Mouse (Mus musculus) forebrain, embryonic 12.5 days (tissue): ENCODE data around the gene Chmp2a. TPM values are rescaled to one million over a fixed set of nuclear protein-coding genes. Genes with fewer than 3 reads are reported as not detected.

Experiments used
- ATAC-seq: fragments of 200-750 bp; cut with Nextera tagmentation; 2 replicates; pipeline ENCODE4 v1.8.0; 2017; ENCODE audit warnings: moderate TSS enrichment; ENCODE audit not compliant: low FRiP score
- H3K27ac ChIP-seq: fragments of 300-500 bp; sonication (generic); 2 replicates; pipeline ENCODE4 v1.5.1; 2016; ENCODE audit warnings: mild to moderate bottlenecking
- H3K27me3 ChIP-seq: fragments of 300-500 bp; sonication (generic); 2 replicates; pipeline ENCODE4 v1.6.1; 2016; ENCODE audit warnings: mild to moderate bottlenecking
- H3K36me3 ChIP-seq: fragments of 300-500 bp; sonication (generic); replicated peaks from 2 replicates; pipeline ENCODE4 v1.6.1; 2016; ENCODE audit warnings: mild to moderate bottlenecking
- H3K4me1 ChIP-seq: fragments of 300-500 bp; sonication (generic); 2 replicates; pipeline ENCODE4 v1.6.1; 2016
- H3K4me2 ChIP-seq: fragments of 300-500 bp; sonication (generic); 2 replicates; pipeline ENCODE4 v1.6.1; 2016; ENCODE audit warnings: mild to moderate bottlenecking, moderate library complexity
- H3K4me3 ChIP-seq: fragments of 300-500 bp; sonication (generic); replicated peaks from 2 replicates; pipeline ENCODE4 v1.5.1; 2016; ENCODE audit warnings: mild to moderate bottlenecking
- H3K9ac ChIP-seq: fragments of 300-500 bp; sonication (generic); 2 replicates; pipeline ENCODE4 v1.6.1; 2016; ENCODE audit warnings: mild to moderate bottlenecking
- H3K9me3 ChIP-seq: fragments of 300-500 bp; sonication (generic); 2 replicates; pipeline ENCODE4 v1.6.1; 2016
- WGBS: fragments of 180-500 bp; shearing (Covaris S2); methylation state at CpG from one replicate; pipeline ENCODE4 v1.1.7; 2016; 5-methylcytosine and 5-hydroxymethylcytosine counted together
- polyA plus RNA-seq: library from polyadenylated mRNA; unstranded; fragments of >200 nt; fragmentation: Nextera tagmentation; extraction: Ambion mirVana; gene quantifications from 2 replicates; pipeline ENCODE4 v1.2.1, GENCODE M21; 2016

Gene Chmp2a
- polyA plus RNA-seq, 1 experiment from 2014 or later = 132 TPM

DNA sequence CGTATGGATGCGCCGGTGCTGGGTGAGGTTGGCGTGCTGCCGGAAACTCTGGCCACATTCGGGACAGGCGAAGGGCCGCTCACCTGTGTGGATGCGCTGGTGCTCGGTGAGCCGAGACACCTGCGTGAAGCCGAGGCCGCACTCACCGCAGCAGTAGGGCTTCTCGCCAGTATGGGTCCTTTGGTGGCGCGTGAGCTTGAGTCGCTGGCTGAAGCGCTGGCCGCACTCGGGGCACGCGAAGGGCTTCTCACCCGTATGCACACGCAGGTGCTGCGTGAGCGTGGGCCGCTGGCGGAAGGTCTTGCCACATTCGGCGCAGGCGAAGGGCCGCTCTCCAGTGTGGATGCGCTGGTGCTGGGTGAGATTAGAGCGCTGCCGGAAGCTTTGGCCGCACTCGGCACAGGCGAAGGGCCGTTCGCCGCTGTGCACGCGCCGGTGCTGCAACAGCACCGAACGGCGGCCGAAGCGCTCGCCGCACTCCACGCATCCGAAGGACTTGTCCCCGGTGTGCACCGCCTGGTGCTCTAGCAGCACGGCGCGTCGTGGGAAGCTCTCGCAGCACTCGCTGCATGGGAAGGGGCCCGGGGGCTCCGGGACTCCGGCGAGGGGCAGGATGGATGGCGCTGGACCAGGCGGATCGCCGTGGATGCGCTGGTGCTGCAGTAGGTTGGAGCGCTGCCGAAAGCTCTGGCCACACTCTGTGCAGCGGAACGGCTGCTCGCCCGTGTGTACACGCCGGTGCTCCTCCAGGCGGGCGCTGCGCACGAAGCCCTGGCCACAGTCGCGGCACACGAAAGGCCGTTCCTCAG, 9.0 kb upstream of the Chmp2a start:
- H3K36me3 ChIP-seq = no peaks in the 10 kb centered on the region
- ATAC-seq = peak; percentile 52
- peaks cover 22% of the 10 kb centered on the region for H3K4me1 ChIP-seq
- WGBS = 4% methylated on average over 88 of the region's 88 CpGs
- peaks cover 53% of the 10 kb centered on the region for H3K27me3 ChIP-seq
- H3K9me3 ChIP-seq = 0 out of 2 replicates have a peak, but pooled peaks cover 5% of the 10 kb centered on the region
- peak overlapping the region; percentile 48 for H3K4me3 ChIP-seq
- peak overlapping the region; percentile 85 for H3K4me2 ChIP-seq
- H3K27ac ChIP-seq = no peak overlapping the region
- H3K9ac ChIP-seq = peak overlapping the region; percentile 73

DNA sequence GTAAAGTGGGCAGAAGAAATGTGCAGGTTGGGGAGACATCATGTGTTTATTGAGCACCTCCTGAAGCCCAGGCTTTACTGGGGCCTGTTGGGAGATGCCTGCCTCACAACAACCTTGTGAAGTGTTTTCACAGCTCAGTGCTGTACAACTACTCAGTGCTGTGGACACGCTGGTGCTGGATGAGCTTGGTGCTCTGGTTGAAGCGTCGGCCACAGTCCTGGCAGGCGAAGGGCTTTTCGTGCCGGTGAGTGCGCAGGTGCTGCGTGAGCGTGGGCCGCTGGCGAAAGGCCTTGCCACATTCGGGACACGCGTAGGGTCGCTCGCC, 8.5 kb upstream of the Chmp2a start:
- H3K9me3 ChIP-seq = 0 out of 2 replicates have a peak, but pooled peaks cover 5% of the 10 kb centered on the region
- no peaks in the 10 kb centered on the region for H3K36me3 ChIP-seq
- no peak for ATAC-seq
- peaks cover 53% of the 10 kb centered on the region for H3K27me3 ChIP-seq
- H3K4me3 ChIP-seq = peak overlapping the region; percentile 48
- 40% methylated on average over 16 of the region's 16 CpGs for WGBS
- peaks cover 24% of the 10 kb centered on the region for H3K4me1 ChIP-seq
- no peak overlapping the region for H3K27ac ChIP-seq
- H3K9ac ChIP-seq = peak overlapping the region; percentile 73
- H3K4me2 ChIP-seq = peak overlapping the region; percentile 85

DNA sequence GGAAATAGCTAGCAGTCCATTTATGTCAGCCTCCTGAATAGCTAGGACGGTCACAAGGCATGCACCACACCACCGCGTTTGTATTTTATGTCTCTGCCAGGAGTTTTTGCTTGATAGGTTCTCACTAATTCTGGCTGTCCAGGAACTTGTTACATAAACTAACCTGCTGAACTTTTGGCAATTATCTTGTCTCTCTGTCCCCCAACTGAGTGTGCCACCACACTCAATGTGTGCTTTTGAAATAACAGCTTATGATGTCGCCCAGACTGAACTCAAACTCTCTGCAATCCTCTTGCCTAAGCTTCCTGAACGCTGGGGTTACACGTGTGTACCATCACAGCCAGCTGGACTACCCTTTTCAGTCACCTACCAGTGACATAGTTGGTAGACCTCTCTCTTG, 7.9 kb upstream of the Chmp2a start:
- ATAC-seq = no peak
- H3K9me3 ChIP-seq = 0 out of 2 replicates have a peak, but pooled peaks cover 5% of the 10 kb centered on the region
- WGBS = 77% methylated on average over 6 of the region's 6 CpGs
- no peaks in the 10 kb centered on the region for H3K36me3 ChIP-seq
- H3K4me3 ChIP-seq = no peak overlapping the region
- H3K9ac ChIP-seq = no peak overlapping the region
- H3K27me3 ChIP-seq = peaks cover 53% of the 10 kb centered on the region
- H3K27ac ChIP-seq = no peak overlapping the region
- peaks cover 24% of the 10 kb centered on the region for H3K4me1 ChIP-seq
- H3K4me2 ChIP-seq = no peak overlapping the region

DNA sequence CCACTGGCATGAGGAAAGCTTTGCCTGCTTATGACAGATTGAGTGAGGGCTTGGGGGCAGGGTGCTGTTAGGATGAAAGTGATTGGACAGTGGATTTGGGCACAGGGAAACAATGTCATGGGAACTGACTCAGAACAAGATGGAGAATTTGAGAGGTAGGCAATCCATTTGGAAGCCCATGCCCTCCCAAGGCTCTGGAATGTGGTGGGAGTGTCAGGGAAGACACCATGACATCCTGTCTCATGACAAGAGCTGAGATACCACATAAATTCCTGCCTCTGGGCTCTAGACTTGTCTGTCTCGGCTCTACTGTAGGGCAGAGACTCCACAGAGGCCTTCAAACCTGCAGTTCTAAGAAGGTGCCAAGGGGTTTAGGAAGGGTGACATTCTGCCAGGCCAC, 6.6 kb upstream of the Chmp2a start:
- H3K9ac ChIP-seq = no peak overlapping the region
- H3K36me3 ChIP-seq = peaks cover 4% of the 10 kb centered on the region
- H3K27ac ChIP-seq = no peak overlapping the region
- H3K27me3 ChIP-seq = peaks cover 53% of the 10 kb centered on the region
- H3K4me3 ChIP-seq = no peak overlapping the region
- H3K4me1 ChIP-seq = peaks cover 32% of the 10 kb centered on the region
- no peak for ATAC-seq
- WGBS = 78% methylated on average over 1 of the region's 1 CpGs
- H3K9me3 ChIP-seq = 0 out of 2 replicates have a peak, but pooled peaks cover 5% of the 10 kb centered on the region
- no peak overlapping the region for H3K4me2 ChIP-seq

DNA sequence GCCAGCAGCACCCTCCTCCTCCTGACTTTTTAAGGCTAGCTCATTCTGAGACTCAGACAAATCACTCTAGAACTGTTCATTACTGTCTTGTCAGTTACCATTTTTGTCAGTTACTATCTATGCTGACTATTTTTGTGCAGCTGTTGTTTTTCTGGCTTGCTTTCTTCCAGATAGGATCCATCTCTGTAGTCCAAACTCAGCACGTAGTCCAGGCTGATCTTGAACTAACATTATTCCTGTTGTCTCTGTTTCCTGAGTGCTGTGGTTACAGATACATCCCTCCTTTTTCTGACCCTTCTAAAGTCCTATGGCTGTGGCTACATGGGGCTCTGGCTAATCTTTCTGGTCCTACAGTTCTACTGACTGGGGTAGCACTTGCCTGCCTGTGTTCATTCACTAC, 4.6 kb upstream of the Chmp2a start:
- no peak overlapping the region for H3K27ac ChIP-seq
- peak overlapping the region; percentile 97 for H3K9ac ChIP-seq
- H3K4me3 ChIP-seq = peak overlapping the region; percentile 78
- H3K36me3 ChIP-seq = peaks cover 17% of the 10 kb centered on the region
- no peak for ATAC-seq
- WGBS = 94% methylated on average over 1 of the region's 1 CpGs
- H3K4me1 ChIP-seq = peaks cover 41% of the 10 kb centered on the region
- H3K4me2 ChIP-seq = peak overlapping the region; percentile 91
- 0 out of 2 replicates have a peak, but pooled peaks cover 5% of the 10 kb centered on the region for H3K9me3 ChIP-seq
- H3K27me3 ChIP-seq = peaks cover 36% of the 10 kb centered on the region

DNA sequence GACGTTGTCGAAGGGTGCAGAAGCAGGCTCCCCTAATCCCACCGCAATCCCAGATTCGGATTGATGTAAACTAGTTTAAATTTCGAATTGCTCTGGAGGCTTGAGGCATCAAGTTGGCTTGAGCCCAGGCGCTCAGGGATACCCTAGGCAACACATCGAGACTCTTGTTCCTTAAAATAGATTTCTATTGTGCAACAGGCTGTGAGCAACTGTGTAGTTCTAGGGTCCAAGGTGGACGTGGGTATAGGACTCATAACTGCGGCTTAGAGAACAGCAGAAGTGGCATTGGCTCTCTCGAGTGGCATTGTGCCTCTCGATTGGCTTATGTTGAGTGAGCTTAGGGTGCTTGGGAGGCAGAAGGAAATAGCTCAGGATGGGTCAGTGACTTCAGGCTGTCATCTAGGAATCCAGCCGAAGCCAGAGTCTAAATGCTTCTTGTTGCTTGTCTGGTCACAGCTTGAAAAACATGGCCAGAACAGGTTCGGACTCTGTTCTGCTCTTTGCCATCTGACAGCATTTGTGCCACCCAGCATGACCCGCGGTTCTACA, 4.1 kb upstream of the Chmp2a start:
- H3K4me3 ChIP-seq = peak overlapping the region; percentile 78
- 28% methylated on average over 15 of the region's 15 CpGs for WGBS
- ATAC-seq = no peak
- H3K9me3 ChIP-seq = 0 out of 2 replicates have a peak, but pooled peaks cover 3% of the 10 kb centered on the region
- peak overlapping the region; percentile 91 for H3K4me2 ChIP-seq
- peaks cover 41% of the 10 kb centered on the region for H3K4me1 ChIP-seq
- peaks cover 17% of the 10 kb centered on the region for H3K36me3 ChIP-seq
- peak overlapping the region; percentile 100 for H3K27ac ChIP-seq
- peaks cover 32% of the 10 kb centered on the region for H3K27me3 ChIP-seq
- peak overlapping the region; percentile 97 for H3K9ac ChIP-seq

DNA sequence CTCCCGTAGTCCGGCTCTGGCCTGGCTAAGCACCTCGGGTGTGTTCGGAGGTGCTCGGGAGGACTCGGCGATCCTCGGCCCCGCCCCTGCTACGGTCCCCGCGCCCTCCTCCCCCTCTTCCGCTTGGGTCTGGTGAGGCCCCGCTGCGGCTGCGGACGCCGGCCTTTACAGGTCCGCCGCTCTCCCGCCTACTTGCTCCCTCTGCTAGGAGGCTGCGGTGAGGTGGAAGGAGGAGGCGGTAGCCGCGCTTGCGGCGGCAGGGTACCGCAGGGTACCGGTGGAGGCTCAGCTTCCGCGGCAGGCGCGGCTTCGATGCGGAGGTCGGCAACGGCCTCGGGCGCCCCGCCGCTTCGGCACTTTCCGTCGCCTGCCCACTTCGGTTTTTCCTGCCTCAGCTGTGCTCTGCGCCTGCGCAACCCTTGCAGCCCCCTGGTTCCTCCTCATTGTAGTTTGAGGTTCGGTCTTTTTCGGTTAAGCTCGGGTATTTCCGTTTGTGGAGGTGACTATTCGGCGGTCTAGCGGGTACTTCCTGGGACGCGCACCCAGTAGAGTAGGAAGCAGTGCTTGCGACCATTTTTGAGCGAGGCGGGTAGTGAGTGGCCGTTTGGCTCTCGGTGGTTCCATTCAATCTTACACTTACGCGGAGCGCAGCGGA, 3.4 kb upstream of the Chmp2a start, which contains the start of gene Ube2m:
TSS of gene Ube2m (minus strand) at position 375 of the 655 bp plus-strand sequence.
- peaks cover 40% of the 10 kb centered on the region for H3K4me1 ChIP-seq
- peak; percentile 92 for ATAC-seq
- H3K4me3 ChIP-seq = peak within 1 kb of the TSS; percentile 78
- peak within 1 kb of the TSS; percentile 91 for H3K4me2 ChIP-seq
- H3K27me3 ChIP-seq = peaks cover 25% of the 10 kb centered on the region
- H3K9me3 ChIP-seq = no peaks in the 10 kb centered on the region
- H3K27ac ChIP-seq = peak within 1 kb of the TSS; percentile 100
- H3K9ac ChIP-seq = peak within 1 kb of the TSS; percentile 97
- peaks cover 22% of the 10 kb centered on the region for H3K36me3 ChIP-seq
- under 1% methylated on average over 51 of the region's 65 CpGs for WGBS

DNA sequence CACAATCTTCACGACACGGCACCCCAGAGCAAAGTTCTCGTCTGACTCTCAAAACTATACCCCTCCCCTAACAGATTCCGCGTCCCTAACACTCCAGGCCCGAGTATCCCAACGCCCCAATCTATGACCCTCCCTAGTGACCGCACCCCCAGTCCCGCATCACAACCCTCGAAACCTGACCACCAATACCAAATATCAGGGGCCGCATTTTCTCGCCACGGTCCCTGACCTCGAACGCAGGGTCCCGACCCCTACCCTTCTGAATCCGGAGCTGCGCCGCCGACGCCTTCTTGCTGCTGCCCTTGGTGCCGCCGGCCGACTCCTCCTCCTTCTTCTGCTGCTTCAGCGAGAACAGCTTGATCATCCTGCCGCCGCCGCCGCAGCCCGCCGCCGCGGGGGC, 2.8 kb upstream of the Chmp2a start:
- peak; percentile 7; the same call in 1 of the 2 replicates for ATAC-seq
- Histone ChIP-seq H3K4me1 (peaks cover 47% of the 10 kb centered on the region), H3K9ac (peak overlapping the region; percentile 97), H3K27ac (peak overlapping the region; percentile 100), H3K36me3 (peaks cover 29% of the 10 kb centered on the region), H3K27me3 (peaks cover 18% of the 10 kb centered on the region), H3K4me2 (peak overlapping the region; percentile 91), H3K4me3 (peak overlapping the region; percentile 78), H3K9me3 (no peaks in the 10 kb centered on the region)
- under 1% methylated on average over 32 of the region's 33 CpGs for WGBS

DNA sequence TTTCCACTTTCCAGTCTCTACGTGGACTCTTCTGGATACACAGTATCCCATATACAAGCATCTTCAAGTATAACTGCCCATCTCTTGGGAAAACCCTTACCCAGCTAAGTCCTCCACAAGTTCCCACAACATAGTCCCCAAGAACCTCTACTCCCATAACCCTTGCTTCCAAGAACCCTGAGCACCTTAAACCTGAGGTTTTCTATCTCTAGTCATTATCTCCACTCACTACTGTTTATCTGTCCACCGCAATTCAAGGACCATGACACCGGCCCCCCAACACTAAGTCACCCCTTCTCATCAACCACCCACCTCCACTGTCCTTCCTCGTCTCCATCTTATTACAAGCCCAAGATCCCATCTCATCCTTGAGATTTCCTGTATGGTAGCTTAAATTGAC, 2.2 kb upstream of the Chmp2a start:
- peak overlapping the region; percentile 100; the same call in 1 of the 2 replicates for H3K27ac ChIP-seq
- peak overlapping the region; percentile 78 for H3K4me3 ChIP-seq
- H3K9me3 ChIP-seq = no peaks in the 10 kb centered on the region
- ATAC-seq = no peak
- H3K4me2 ChIP-seq = peak overlapping the region; percentile 91
- H3K9ac ChIP-seq = peak overlapping the region; percentile 97
- peaks cover 35% of the 10 kb centered on the region for H3K36me3 ChIP-seq
- WGBS = 46% methylated on average over 4 of the region's 4 CpGs
- H3K4me1 ChIP-seq = peaks cover 47% of the 10 kb centered on the region
- peaks cover 13% of the 10 kb centered on the region for H3K27me3 ChIP-seq

DNA sequence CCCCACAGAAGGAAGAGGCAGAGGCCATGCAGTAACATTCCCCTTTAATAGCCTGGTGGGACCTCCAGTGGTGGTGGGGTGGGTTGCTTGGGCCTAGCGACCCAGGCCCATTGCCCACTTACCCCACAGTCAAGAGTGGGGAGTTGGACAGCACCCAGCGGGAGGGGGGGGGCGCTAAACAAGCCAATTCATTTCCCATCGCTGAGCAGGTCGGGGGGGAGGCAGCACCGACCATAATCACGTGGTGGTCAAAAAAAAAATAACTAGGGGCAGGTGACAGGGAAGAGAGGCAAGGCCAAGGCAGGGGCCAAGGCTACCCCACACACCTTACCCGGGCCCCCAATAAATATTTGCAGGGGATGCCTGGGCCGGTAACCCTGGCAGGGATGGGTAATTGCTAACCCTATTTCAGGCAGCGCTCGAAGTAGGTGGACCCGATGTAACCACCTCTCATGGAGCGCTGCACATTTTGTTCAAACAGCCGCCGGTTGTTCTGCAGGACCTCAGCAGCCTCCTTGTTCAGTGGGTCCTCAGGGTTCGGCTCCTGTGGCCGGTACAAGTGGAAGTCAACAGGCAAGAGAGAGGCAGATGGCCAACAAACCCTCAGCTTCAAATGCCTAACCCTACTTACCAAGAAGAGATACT, 726 bp upstream of the Chmp2a start:
- peaks cover 47% of the 10 kb centered on the region for H3K4me1 ChIP-seq
- peak overlapping the region; percentile 85; the same call in 1 of the 2 replicates for H3K4me2 ChIP-seq
- H3K9ac ChIP-seq = peak overlapping the region; percentile 74; the same call in 1 of the 2 replicates
- peaks cover 49% of the 10 kb centered on the region for H3K36me3 ChIP-seq
- no peaks in the 10 kb centered on the region for H3K9me3 ChIP-seq
- H3K4me3 ChIP-seq = peak overlapping the region; percentile 61
- peak overlapping the region; percentile 91 for H3K27ac ChIP-seq
- no peak for ATAC-seq
- no peaks in the 10 kb centered on the region for H3K27me3 ChIP-seq
- 85% methylated on average over 17 of the region's 17 CpGs for WGBS

DNA sequence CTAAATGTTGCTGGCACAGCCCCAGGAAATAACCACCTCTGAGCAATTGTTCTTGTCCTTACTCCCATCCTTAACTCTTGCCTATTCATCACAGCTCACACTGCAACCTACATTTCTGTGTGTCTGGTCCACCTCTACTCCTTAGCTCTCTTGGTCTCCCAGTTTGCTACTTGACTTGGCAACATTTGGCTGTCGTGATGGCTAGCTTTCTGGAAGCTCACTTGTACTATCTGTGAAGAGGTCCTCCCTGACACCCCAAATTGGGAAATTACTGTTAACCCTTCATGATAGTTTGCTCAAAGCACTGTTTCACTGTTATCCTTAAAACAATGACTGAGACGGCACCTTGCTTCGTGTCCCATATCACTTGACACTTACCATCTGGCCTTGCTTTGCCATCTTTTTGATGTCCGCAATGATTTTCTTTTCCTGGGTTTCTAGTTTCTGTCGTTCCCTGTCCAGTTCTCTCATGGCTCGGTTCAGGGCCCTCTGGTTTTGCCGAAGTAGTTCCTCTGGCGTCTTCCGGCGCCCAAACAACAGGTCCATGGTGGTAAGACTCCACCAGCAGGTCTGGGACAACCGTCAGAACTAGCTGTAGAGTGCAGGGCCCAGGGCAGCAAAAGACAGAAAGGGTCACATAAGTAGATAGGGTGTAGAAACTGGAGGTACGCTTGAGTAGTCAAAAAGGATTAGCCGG, 1.0 kb downstream of the Chmp2a start:
- Histone ChIP-seq H3K4me3 (peak overlapping the region; percentile 61), H3K36me3 (peaks cover 67% of the 10 kb centered on the region), H3K27ac (peak overlapping the region; percentile 91), H3K4me2 (peak overlapping the region; percentile 85), H3K9ac (peak overlapping the region; percentile 74), H3K9me3 (no peaks in the 10 kb centered on the region), H3K4me1 (peaks cover 38% of the 10 kb centered on the region), H3K27me3 (no peaks in the 10 kb centered on the region)
- ATAC-seq = no peak
- 52% methylated on average over 13 of the region's 13 CpGs for WGBS
